Mouse (Mus musculus): Measurements from ENCODE around the gene March4. TPM values are rescaled to one million over a fixed set of nuclear protein-coding genes. Genes with fewer than 3 reads are reported as not detected.

The March4 gene
- under 1 TPM in 1 of 2 experiments, not detected in 1; 0.13 TPM for polyA plus RNA-seq (2017; shearing (Covaris generic))

DNA sequence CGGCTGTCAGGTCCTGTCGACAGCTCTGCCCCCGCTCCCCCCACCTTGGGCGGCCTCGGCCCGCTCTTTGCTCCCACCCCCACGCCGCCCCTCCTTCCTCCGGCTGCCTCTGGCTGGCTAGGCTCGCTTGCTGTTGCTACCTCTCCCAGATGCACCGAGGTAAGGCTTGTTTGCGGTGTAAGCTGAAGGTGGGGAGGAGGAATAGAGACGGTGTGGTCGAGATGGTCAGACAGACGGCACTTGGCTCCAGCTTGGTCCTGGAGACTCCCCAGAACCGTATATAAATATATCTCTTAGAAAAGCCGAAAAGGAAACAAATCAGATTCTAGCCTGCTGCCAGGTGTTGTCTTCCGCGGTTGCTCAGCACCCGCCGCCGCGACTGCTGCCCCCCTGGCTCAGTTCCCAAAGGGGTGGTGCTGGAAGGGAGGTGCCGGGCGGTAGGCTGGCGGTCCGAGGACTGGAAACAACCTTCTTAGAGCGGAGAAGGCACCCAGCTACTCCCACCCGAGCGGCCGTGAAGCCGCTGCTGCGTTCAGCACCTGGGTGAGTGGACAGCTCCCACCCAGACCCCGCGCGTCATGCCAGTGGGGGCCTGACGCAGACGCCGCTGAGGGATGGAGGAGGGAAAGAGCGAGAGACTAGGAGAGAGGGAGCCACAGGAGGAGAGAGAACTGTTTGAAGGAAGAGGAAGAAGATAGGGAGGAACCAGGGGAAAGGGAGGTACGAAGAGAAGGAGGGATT, at the start of gene March4:
Gene March4 (minus strand): TSS at position 320 of the 741 bp plus-strand sequence.

GRCm38 (mm10) chr1:72582947-72583731, 46.4 kb upstream of the March4 start, which contains the start of gene Smarcal1:
TSS of gene Smarcal1 (plus strand) at chr1:72583251.

Other genes with a start within 250 kb of the March4 start
- gene Xrcc5, start 229.5 kb downstream of the March4 start, polyA plus RNA-seq (2017; shearing (Covaris generic)) = 10 to 100 TPM; 35.1 to 41.2 TPM
- gene Smarcal1, start 46.3 kb upstream of the March4 start, polyA plus RNA-seq (2017; shearing (Covaris generic)) = 10 to 100 TPM; 25.1 to 30.8 TPM
- under 1 TPM; 0.23 to 0.37 TPM for gene Ankar, start 163.6 kb upstream of the March4 start, polyA plus RNA-seq (2017; shearing (Covaris generic))
- 1,000 to 10,000 TPM; 2,011 to 2,160 TPM for gene Rpl37a, start 174.4 kb upstream of the March4 start, polyA plus RNA-seq (2017; shearing (Covaris generic))

All from inflammation-experienced regulatory T-cells (primary cell).